Mouse (Mus musculus): ENCODE results near the gene C9. TPM values are rescaled to one million over a fixed set of nuclear protein-coding genes. Genes with fewer than 3 reads are reported as not detected.

Gene C9
- polyA plus RNA-seq, 1 experiment, result not detected

- H3K79me2 ChIP-seq (ENCODE audit: control insufficient read depth, insufficient read depth), result no peaks in the 10 kb centered on the region
- H3K36me3 ChIP-seq (ENCODE audit: control insufficient read depth, insufficient read depth), result no peaks in the 10 kb centered on the region
- H3ac ChIP-seq (ENCODE audit: control insufficient read depth, insufficient read length), result no peak overlapping the region
- no peak overlapping the region for H3K4me3 ChIP-seq
- no peaks in the 10 kb centered on the region for H3K27me3 ChIP-seq (ENCODE audit: control insufficient read depth, insufficient read depth, insufficient read length)
- H3K4me2 ChIP-seq (ENCODE audit: low read depth), result no peak overlapping the region
- TF ChIP-seq POLR2A (IDR thresholded peaks at IDR 0.05; ENCODE audit: insufficient read length, low read depth) (no peak), POLR2AphosphoS2 (IDR thresholded peaks at IDR 0.05; ENCODE audit: insufficient read length, low read depth) (no peak), TCF12 (IDR thresholded peaks at IDR 0.05; ENCODE audit: insufficient read depth, poor library complexity, severe bottlenecking) (no peak), E2F4 (IDR thresholded peaks at IDR 0.05; ENCODE audit: insufficient read depth) (no peak), CEBPB (IDR thresholded peaks at IDR 0.05; ENCODE audit: insufficient read depth, poor library complexity, severe bottlenecking) (no peak), MAX (IDR thresholded peaks at IDR 0.05; ENCODE audit: low read depth) (no peak), MYOG (IDR thresholded peaks at IDR 0.05; ENCODE audit: control insufficient read depth in 1 of 3, insufficient read depth in 1 of 3, insufficient read length in 2 of 3, low read depth in 2 of 3) (no peak), REST (IDR thresholded peaks at IDR 0.05; ENCODE audit: insufficient read depth, insufficient read length) (no peak), SRF (IDR thresholded peaks at IDR 0.05; ENCODE audit: control insufficient read depth, insufficient read length, low read depth) (no peak), MYOD1 (IDR thresholded peaks at IDR 0.05; ENCODE audit: control insufficient read depth in 1 of 3, insufficient read length in 2 of 3, low read depth in 2 of 3) (no peak), TCF3 (IDR thresholded peaks at IDR 0.05; ENCODE audit: insufficient read length, low read depth) (no peak), USF1 (IDR thresholded peaks at IDR 0.05; ENCODE audit: low read depth) (no peak)
Observed at GRCm38 (mm10) chr15:6519417-6520255, 74.5 kb downstream of the C9 start.

GRCm38 (mm10) chr15:6520505-6521155 is 75.5 kb downstream of the C9 start:
- H3K27me3 ChIP-seq (ENCODE audit: control insufficient read depth, insufficient read depth, insufficient read length), result no peaks in the 10 kb centered on the region
- H3K79me2 ChIP-seq (ENCODE audit: control insufficient read depth, insufficient read depth), result no peaks in the 10 kb centered on the region
- TF ChIP-seq MYOG (IDR thresholded peaks at IDR 0.05; ENCODE audit: control insufficient read depth in 1 of 3, insufficient read depth in 1 of 3, insufficient read length in 2 of 3, low read depth in 2 of 3) (no peak), POLR2AphosphoS2 (IDR thresholded peaks at IDR 0.05; ENCODE audit: insufficient read length, low read depth) (no peak), USF1 (IDR thresholded peaks at IDR 0.05; ENCODE audit: low read depth) (no peak), SRF (IDR thresholded peaks at IDR 0.05; ENCODE audit: control insufficient read depth, insufficient read length, low read depth) (no peak), E2F4 (IDR thresholded peaks at IDR 0.05; ENCODE audit: insufficient read depth) (no peak), CEBPB (IDR thresholded peaks at IDR 0.05; ENCODE audit: insufficient read depth, poor library complexity, severe bottlenecking) (no peak), MAX (IDR thresholded peaks at IDR 0.05; ENCODE audit: low read depth) (no peak), MYOD1 (IDR thresholded peaks at IDR 0.05; ENCODE audit: control insufficient read depth in 1 of 3, insufficient read length in 2 of 3, low read depth in 2 of 3) (no peak)
- H3ac ChIP-seq (ENCODE audit: control insufficient read depth, insufficient read length), result no peak overlapping the region
- H3K36me3 ChIP-seq (ENCODE audit: control insufficient read depth, insufficient read depth), result no peaks in the 10 kb centered on the region
- no peak overlapping the region for H3K4me2 ChIP-seq (ENCODE audit: low read depth)
- H3K4me3 ChIP-seq, result no peak overlapping the region

GRCm38 (mm10) chr15:6522653-6523167 is 77.6 kb downstream of the C9 start, which contains the start of gene Fyb:
Gene Fyb, plus strand, starts transcription at chr15:6522853.
- Histone ChIP-seq H3K27me3 (ENCODE audit: control insufficient read depth, insufficient read depth, insufficient read length) (peaks cover 10% of the 10 kb centered on the region), H3K36me3 (ENCODE audit: control insufficient read depth, insufficient read depth) (no peaks in the 10 kb centered on the region), H3K79me2 (ENCODE audit: control insufficient read depth, insufficient read depth) (no peaks in the 10 kb centered on the region), H3K4me2 (ENCODE audit: low read depth) (no peak within 1 kb of the TSS), H3ac (ENCODE audit: control insufficient read depth, insufficient read length) (no peak within 1 kb of the TSS), H3K4me3 (no peak within 1 kb of the TSS)
- no peak for TF ChIP-seq POLR2AphosphoS2 (IDR thresholded peaks at IDR 0.05; ENCODE audit: insufficient read length, low read depth)
- no peak for TF ChIP-seq MYOG (IDR thresholded peaks at IDR 0.05; ENCODE audit: control insufficient read depth in 1 of 3, insufficient read depth in 1 of 3, insufficient read length in 2 of 3, low read depth in 2 of 3)
- no peak for TF ChIP-seq USF1 (IDR thresholded peaks at IDR 0.05; ENCODE audit: low read depth)
- no peak for TF ChIP-seq POLR2A (IDR thresholded peaks at IDR 0.05; ENCODE audit: insufficient read length, low read depth)
- no peak for TF ChIP-seq CEBPB (IDR thresholded peaks at IDR 0.05; ENCODE audit: insufficient read depth, poor library complexity, severe bottlenecking)

GRCm38 (mm10) chr15:6524801-6525200 is 79.7 kb downstream of the C9 start:
- H3K4me3 ChIP-seq, result no peak overlapping the region
- no peaks in the 10 kb centered on the region for H3K36me3 ChIP-seq (ENCODE audit: control insufficient read depth, insufficient read depth)
- H3K79me2 ChIP-seq (ENCODE audit: control insufficient read depth, insufficient read depth), result no peaks in the 10 kb centered on the region
- H3ac ChIP-seq (ENCODE audit: control insufficient read depth, insufficient read length), result no peak overlapping the region
- H3K27me3 ChIP-seq (ENCODE audit: control insufficient read depth, insufficient read depth, insufficient read length), result peaks cover 10% of the 10 kb centered on the region
- TF ChIP-seq USF1 (IDR thresholded peaks at IDR 0.05; ENCODE audit: low read depth) (no peak), SRF (IDR thresholded peaks at IDR 0.05; ENCODE audit: control insufficient read depth, insufficient read length, low read depth) (no peak), TCF12 (IDR thresholded peaks at IDR 0.05; ENCODE audit: insufficient read depth, poor library complexity, severe bottlenecking) (no peak), MYOG (IDR thresholded peaks at IDR 0.05; ENCODE audit: control insufficient read depth in 1 of 3, insufficient read depth in 1 of 3, insufficient read length in 2 of 3, low read depth in 2 of 3) (no peak), MAX (IDR thresholded peaks at IDR 0.05; ENCODE audit: low read depth) (no peak), REST (IDR thresholded peaks at IDR 0.05; ENCODE audit: insufficient read depth, insufficient read length) (no peak), POLR2AphosphoS2 (IDR thresholded peaks at IDR 0.05; ENCODE audit: insufficient read length, low read depth) (no peak), TCF3 (IDR thresholded peaks at IDR 0.05; ENCODE audit: insufficient read length, low read depth) (no peak), POLR2A (IDR thresholded peaks at IDR 0.05; ENCODE audit: insufficient read length, low read depth) (no peak), E2F4 (IDR thresholded peaks at IDR 0.05; ENCODE audit: insufficient read depth) (no peak), MYOD1 (IDR thresholded peaks at IDR 0.05; ENCODE audit: control insufficient read depth in 1 of 3, insufficient read length in 2 of 3, low read depth in 2 of 3) (no peak), CEBPB (IDR thresholded peaks at IDR 0.05; ENCODE audit: insufficient read depth, poor library complexity, severe bottlenecking) (no peak)
- no peak overlapping the region for H3K4me2 ChIP-seq (ENCODE audit: low read depth)

Data from myocyte (in vitro differentiated cells).